Mouse (Mus musculus) liver, embryonic 14.5 days (tissue): ENCODE results near the gene Atad3a. TPM values are rescaled to one million over a fixed set of nuclear protein-coding genes. Genes with fewer than 3 reads are reported as not detected.
A peak's percentile ranks its signal among the peaks of the same experiment; 100 is the strongest.

Source experiments
- ATAC-seq: fragments of 200-750 bp; cut with Nextera tagmentation; 2 replicates; pipeline ENCODE4 v1.8.0; 2017; ENCODE audit warnings: moderate number of reproducible peaks, mild to moderate bottlenecking, moderate library complexity; ENCODE audit not compliant: insufficient read depth
- DNase-seq, 3 experiments: peaks; one replicate each; pipeline ENCODE4 v3.0.0-alpha.2; 2012 to 2013; ENCODE audit warnings: low read depth in 3 of 3, low spot score in 3 of 3
- H3K27ac ChIP-seq: fragments of 300-500 bp; sonication (generic); 2 replicates; pipeline ENCODE4 v1.5.1; 2014; ENCODE audit warnings: moderate library complexity, mild to moderate bottlenecking, control low read depth, inconsistent platforms
- H3K27me3 ChIP-seq: fragments of 300-500 bp; sonication (generic); 2 replicates; pipeline ENCODE4 v1.6.1; 2014; ENCODE audit warnings: mild to moderate bottlenecking, low read length, moderate library complexity; ENCODE audit not compliant: control insufficient read depth, insufficient read depth
- H3K36me3 ChIP-seq: fragments of 300-500 bp; sonication (generic); replicated peaks from 2 replicates; pipeline ENCODE4 v1.6.1; 2014; ENCODE audit warnings: low read depth; ENCODE audit not compliant: control insufficient read depth, insufficient read depth
- H3K4me1 ChIP-seq, 2 experiments: fragments of 200-500 bp in 1 of 2; fragments of 300-500 bp in 1 of 2; sonication (generic) in 1 of 2; replicated peaks; 2 replicates each; pipeline ENCODE4 v1.6.1; 2012 to 2014; ENCODE audit warnings: antibody characterized with exemption in 1 of 2, inconsistent platforms in 1 of 2, low read length in 1 of 2; ENCODE audit not compliant: control insufficient read depth in 2 of 2, insufficient read depth in 2 of 2
- H3K4me2 ChIP-seq: fragments of 300-500 bp; sonication (generic); 2 replicates; pipeline ENCODE4 v1.6.1; 2014; ENCODE audit warnings: low read depth, mild to moderate bottlenecking, control low read depth, moderate library complexity
- H3K4me3 ChIP-seq, 2 experiments: fragments of 200-500 bp in 1 of 2; fragments of 300-500 bp in 1 of 2; sonication (generic) in 1 of 2; 2 replicates each; pipeline ENCODE4 v1.5.1; 2012 to 2014; ENCODE audit warnings: low read depth in 2 of 2, low read length in 2 of 2, mild to moderate bottlenecking in 2 of 2, control low read depth in 1 of 2, inconsistent platforms in 1 of 2, moderate library complexity in 1 of 2; ENCODE audit not compliant: insufficient read depth in 1 of 2
- H3K9ac ChIP-seq: fragments of 300-500 bp; sonication (generic); replicated peaks from 2 replicates; pipeline ENCODE4 v1.6.1; 2014; ENCODE audit warnings: mild to moderate bottlenecking, control low read depth, moderate library complexity
- H3K9me3 ChIP-seq: fragments of 300-500 bp; sonication (generic); 2 replicates; pipeline ENCODE4 v1.6.1; 2016; ENCODE audit warnings: low read length, mixed read lengths; ENCODE audit not compliant: control insufficient read depth
- CTCF ChIP-seq: IDR thresholded peaks from 2 replicates; pipeline ENCODE4 v1.5.1; 2016; ENCODE audit warnings: antibody characterized with exemption, low read depth, control low read depth
- EP300 ChIP-seq: IDR thresholded peaks from 2 replicates; pipeline ENCODE4 v1.6.1; 2016; ENCODE audit warnings: antibody characterized with exemption, low read depth
- WGBS: fragments of 180-500 bp; shearing (Covaris S2); extraction: QIAGEN DNeasy Blood & Tissue Kit; methylation state at CpG from one replicate; pipeline ENCODE4 v1.1.7; 2014; ENCODE audit not compliant: insufficient replicate concordance; 5-methylcytosine and 5-hydroxymethylcytosine counted together
- polyA plus RNA-seq, 2 experiments: library from polyadenylated mRNA; depleted of rRNA in 1 of 2; stranded (reverse) in 1 of 2; unstranded in 1 of 2; fragments of >200 nt; fragmentation: Nextera tagmentation in 1 of 2; extraction: Ambion mirVana in 1 of 2; gene quantifications; 2 replicates each; pipeline versions ENCODE4 v1.2.1 to v1.2.3; 2012 to 2014

Gene Atad3a
- polyA plus RNA-seq, 2 experiments = 31.2 to 41.8 TPM

GRCm38 (mm10) chr4:155771706-155772105 is 10.8 kb upstream of the Atad3a start:
- Histone ChIP-seq H3K4me1 (0 out of 4 replicates have a peak, but pooled peaks cover 0 to 4% of the 10 kb centered on the region in 2 experiments), H3K36me3 (no peaks in the 10 kb centered on the region), H3K27ac (no peak overlapping the region), H3K27me3 (peaks cover 26% of the 10 kb centered on the region), H3K4me3 (no peak overlapping the region), H3K9ac (no peak overlapping the region), H3K9me3 (no peaks in the 10 kb centered on the region), H3K4me2 (no peak overlapping the region)
- ATAC-seq = no peak
- no peak for DNase-seq
- 63% methylated on average over 2 of the region's 2 CpGs for WGBS
- TF ChIP-seq EP300 (no peak), CTCF (no peak)

DNA sequence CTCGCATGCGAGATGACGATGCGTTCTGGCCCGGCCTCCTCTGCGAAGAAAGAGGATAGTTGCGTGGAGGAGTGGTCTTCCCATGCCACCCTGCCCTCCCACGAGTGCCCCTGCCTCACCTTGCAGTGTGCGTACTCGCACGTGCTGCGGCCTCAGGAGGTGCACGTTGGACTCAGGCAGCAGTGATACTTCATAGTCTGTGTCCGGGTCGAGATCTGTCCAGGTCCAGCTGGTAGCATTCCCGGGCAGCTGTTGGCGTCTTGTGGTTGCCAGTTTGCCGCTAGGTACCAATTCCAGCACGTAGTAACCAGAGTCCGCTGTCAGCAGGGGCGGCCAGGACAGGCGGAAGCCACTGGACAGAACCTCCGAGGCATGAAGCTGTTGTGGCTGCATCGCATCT is 9.7 kb upstream of the Atad3a start:
- H3K4me3 ChIP-seq = peak overlapping the region in 1 of 2 experiments; percentile 55; a peak in 2 of 4 replicates
- no peaks in the 10 kb centered on the region for H3K36me3 ChIP-seq
- H3K4me1 ChIP-seq = 0 out of 4 replicates have a peak, but pooled peaks cover 0 to 4% of the 10 kb centered on the region in 2 experiments
- H3K9ac ChIP-seq = no peak overlapping the region
- DNase-seq (no peak), ATAC-seq (no peak)
- peaks cover 24% of the 10 kb centered on the region for H3K27me3 ChIP-seq
- H3K4me2 ChIP-seq = peak overlapping the region; percentile 86
- no peak for TF ChIP-seq CTCF
- TF ChIP-seq EP300 = no peak
- H3K27ac ChIP-seq = no peak overlapping the region
- WGBS = 47% methylated on average over 24 of the region's 24 CpGs
- no peaks in the 10 kb centered on the region for H3K9me3 ChIP-seq

- Histone ChIP-seq H3K27me3 (peaks cover 17% of the 10 kb centered on the region), H3K36me3 (no peaks in the 10 kb centered on the region)
- no peak for TF ChIP-seq EP300
- TF ChIP-seq CTCF = peak; percentile 96
Measured at GRCm38 (mm10) chr4:155769880-155770512, 9.1 kb upstream of the Atad3a start.

DNA sequence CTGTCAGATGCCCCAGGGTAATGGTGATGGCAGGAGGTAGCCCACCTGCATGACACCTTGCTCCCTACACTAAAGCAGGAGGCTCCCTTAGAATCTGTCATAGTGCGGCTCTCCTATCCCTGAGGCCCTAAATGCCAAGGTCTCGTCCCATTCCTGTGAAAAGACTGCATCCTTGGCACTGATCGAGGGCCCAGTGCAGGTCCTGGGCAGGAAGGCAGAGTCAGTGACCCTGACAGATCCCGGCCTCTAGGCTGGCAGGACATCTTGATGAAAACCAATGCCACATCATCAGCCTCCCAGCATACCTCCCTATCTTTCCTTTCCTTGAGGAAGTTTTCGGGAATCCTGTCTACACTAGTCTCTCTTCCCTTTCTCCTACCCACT is 8.6 kb upstream of the Atad3a start:
- H3K36me3 ChIP-seq = no peaks in the 10 kb centered on the region
- ATAC-seq = no peak
- peak overlapping the region; percentile 55 to 56 for H3K4me3 ChIP-seq
- no peak for DNase-seq
- H3K27ac ChIP-seq = no peak overlapping the region
- TF ChIP-seq CTCF (no peak), EP300 (no peak)
- H3K4me1 ChIP-seq = 0 out of 4 replicates have a peak, but pooled peaks cover 0 to 4% of the 10 kb centered on the region in 2 experiments
- peak overlapping the region; percentile 86 for H3K4me2 ChIP-seq
- H3K9ac ChIP-seq = peak overlapping the region; percentile 72; the same call in 1 of the 2 replicates
- WGBS = 53% methylated on average over 5 of the region's 5 CpGs
- H3K9me3 ChIP-seq = no peaks in the 10 kb centered on the region
- peaks cover 14% of the 10 kb centered on the region for H3K27me3 ChIP-seq

More at GRCm38 (mm10) chr4:155769880-155770512, 9.1 kb upstream of the Atad3a start:
- Histone ChIP-seq H3K4me1 (0 out of 4 replicates have a peak, but pooled peaks cover 0 to 4% of the 10 kb centered on the region in 2 experiments), H3K9me3 (no peaks in the 10 kb centered on the region), H3K27ac (no peak overlapping the region), H3K4me3 (peak overlapping the region; percentile 55 to 56), H3K9ac (peak overlapping the region; percentile 72), H3K4me2 (peak overlapping the region; percentile 86)
- ATAC-seq (peak; percentile 88), DNase-seq (peak; percentile 66 to 70 (median 68))
- under 1% methylated on average over 39 of the region's 39 CpGs for WGBS

- no peak overlapping the region for H3K4me3 ChIP-seq
- TF ChIP-seq CTCF (no peak), EP300 (no peak)
- H3K36me3 ChIP-seq = no peaks in the 10 kb centered on the region
- no peak for DNase-seq
- H3K9me3 ChIP-seq = no peaks in the 10 kb centered on the region
- WGBS = 62% methylated on average over 3 of the region's 3 CpGs
- H3K4me1 ChIP-seq = peaks cover 4 to 15% of the 10 kb centered on the region in 2 experiments
- no peak for ATAC-seq
- no peaks in the 10 kb centered on the region for H3K27me3 ChIP-seq
- no peak overlapping the region for H3K9ac ChIP-seq
- no peak overlapping the region for H3K27ac ChIP-seq
- peak overlapping the region; percentile 100 for H3K4me2 ChIP-seq
Measured at GRCm38 (mm10) chr4:155762357-155762756, 1.5 kb upstream of the Atad3a start.
